In the genomic region with DNA sequence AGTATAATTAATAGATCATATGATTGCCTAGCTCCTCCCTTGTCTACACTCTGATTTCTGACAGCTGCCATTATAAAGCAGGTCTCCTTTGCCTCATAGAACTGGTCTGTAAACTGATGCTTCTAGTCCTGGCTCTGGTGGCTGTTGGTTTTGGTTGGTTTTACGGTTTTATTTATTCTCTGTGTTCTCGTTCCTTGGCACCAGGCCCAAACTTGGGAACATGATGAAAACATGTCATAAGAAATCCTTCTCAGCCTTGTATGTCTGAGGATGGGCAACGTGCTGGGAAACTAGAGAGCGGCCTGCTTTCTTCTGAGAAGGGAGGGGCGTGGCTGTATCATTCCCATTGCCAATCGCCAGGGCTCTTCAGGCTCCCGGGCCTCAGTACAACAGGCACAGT, we compare ENCODE assay signal across 26 mouse cellular contexts.
DNase-seq lines count a peak whose midpoint lies in the region; ATAC-seq and TF ChIP-seq lines count a peak whose summit lies in the region.
"Had no signal": no experiment of that assay in that cellular context is flagged by ENCODE, and none has a peak within 500 bp of the region (broad histone marks: within the 10 kb centered on the region; RNA-seq: fewer than 3 reads in every experiment).

No protein-coding gene starts in this region.

- no peaks in the 10 kb centered on the region for H3K36me3 ChIP-seq in heart, embryonic 12.5 days
- H3K36me3 ChIP-seq in lung, embryonic 16.5 days (ENCODE audit: control insufficient read depth, insufficient read depth, low read length) = no peaks in the 10 kb centered on the region
- H3K36me3 ChIP-seq in midbrain, postnatal 0 days (ENCODE audit: insufficient read depth, low read length) = no peaks in the 10 kb centered on the region
- H3K36me3 ChIP-seq in midbrain, embryonic 11.5 days (ENCODE audit: control insufficient read depth, insufficient read depth, low read length) = no peaks in the 10 kb centered on the region
- H3K36me3 ChIP-seq: embryonic facial prominence, embryonic 13.5 days; heart, embryonic 10.5 days; hindbrain, embryonic 13.5 days; liver, embryonic 15.5 days; neural tube, embryonic 12.5 days had no signal

- H3K27ac ChIP-seq in heart, embryonic 12.5 days (ENCODE audit: poor library complexity, severe bottlenecking) = no peak overlapping the region
- no peak overlapping the region for H3K27ac ChIP-seq in lung, embryonic 16.5 days (ENCODE audit: low read length)
- H3K27ac ChIP-seq in midbrain, postnatal 0 days (ENCODE audit: low read depth, low read length) = no peak overlapping the region
- H3K27ac ChIP-seq in midbrain, embryonic 11.5 days (ENCODE audit: low read depth, low read length) = no peak overlapping the region
- H3K27ac ChIP-seq: embryonic facial prominence, embryonic 13.5 days; heart, embryonic 10.5 days; hindbrain, embryonic 13.5 days; liver, embryonic 15.5 days; neural tube, embryonic 12.5 days had no signal

- no peaks in the 10 kb centered on the region for H3K4me1 ChIP-seq in heart, embryonic 12.5 days (replicated peaks)
- no peaks in the 10 kb centered on the region for H3K4me1 ChIP-seq in lung, embryonic 16.5 days (replicated peaks; ENCODE audit: control insufficient read depth, insufficient read depth, low read length)
- H3K4me1 ChIP-seq in midbrain, postnatal 0 days (ENCODE audit: insufficient read depth, low read length) = no peaks in the 10 kb centered on the region
- no peaks in the 10 kb centered on the region; the same call in 1 of the 2 replicates for H3K4me1 ChIP-seq in midbrain, embryonic 11.5 days (ENCODE audit: control insufficient read depth, insufficient read depth, low read length)
- H3K4me1 ChIP-seq: liver, embryonic 15.5 days had no signal

- TF ChIP-seq CTCF in midbrain, postnatal 0 days (IDR thresholded peaks at IDR 0.05) = no peak

- H3K27me3 ChIP-seq in heart, embryonic 12.5 days (replicated peaks) = 0 out of 2 replicates have a peak, but pooled peaks cover 4% of the 10 kb centered on the region
- H3K27me3 ChIP-seq in lung, embryonic 16.5 days (ENCODE audit: control insufficient read depth, insufficient read depth, low read depth, low read length) = no peaks in the 10 kb centered on the region
- no peaks in the 10 kb centered on the region for H3K27me3 ChIP-seq in midbrain, postnatal 0 days (ENCODE audit: insufficient read depth, low read length)
- H3K27me3 ChIP-seq in midbrain, embryonic 11.5 days (ENCODE audit: control insufficient read depth, insufficient read depth, low read length) = peaks cover 3% of the 10 kb centered on the region; the same call in 1 of the 2 replicates
- H3K27me3 ChIP-seq: embryonic facial prominence, embryonic 13.5 days; hindbrain, embryonic 13.5 days; liver, embryonic 15.5 days; neural tube, embryonic 12.5 days had no signal

- H3K9ac ChIP-seq in heart, embryonic 12.5 days = no peak overlapping the region
- H3K9ac ChIP-seq in lung, embryonic 16.5 days (ENCODE audit: low read length) = no peak overlapping the region
- H3K9ac ChIP-seq in midbrain, postnatal 0 days (replicated peaks; ENCODE audit: low read length, poor library complexity, severe bottlenecking) = no peak overlapping the region
- no peak overlapping the region for H3K9ac ChIP-seq in midbrain, embryonic 11.5 days (ENCODE audit: low read length)
- H3K9ac ChIP-seq: embryonic facial prominence, embryonic 13.5 days; hindbrain, embryonic 13.5 days; liver, embryonic 15.5 days; neural tube, embryonic 12.5 days had no signal

- no peaks in the 10 kb centered on the region for H3K9me3 ChIP-seq in heart, embryonic 12.5 days (replicated peaks)
- no peaks in the 10 kb centered on the region for H3K9me3 ChIP-seq in lung, embryonic 16.5 days (ENCODE audit: control insufficient read depth, low read length)
- no peaks in the 10 kb centered on the region for H3K9me3 ChIP-seq in midbrain, postnatal 0 days (ENCODE audit: low read length)
- no peaks in the 10 kb centered on the region for H3K9me3 ChIP-seq in midbrain, embryonic 11.5 days (ENCODE audit: control insufficient read depth, low read length)
- H3K9me3 ChIP-seq: embryonic facial prominence, embryonic 13.5 days; heart, embryonic 10.5 days; hindbrain, embryonic 13.5 days; liver, embryonic 15.5 days; neural tube, embryonic 12.5 days had no signal

- ATAC-seq in heart, embryonic 12.5 days (ENCODE audit: insufficient number of reproducible peaks, low FRiP score) = no peak
- peak; percentile 34; the same call in 1 of the 2 replicates for ATAC-seq in lung, embryonic 16.5 days (ENCODE audit: low read depth)
- no peak for ATAC-seq in midbrain, postnatal 0 days (ENCODE audit: low FRiP score)
- ATAC-seq in midbrain, embryonic 11.5 days (ENCODE audit: low FRiP score) = no peak
- ATAC-seq: intestine, embryonic 16.5 days; midbrain, embryonic 16.5 days had no signal

- WGBS in heart, embryonic 12.5 days = 72% methylated on average over 7 of the region's 7 CpGs
- 48% methylated on average over 7 of the region's 7 CpGs for WGBS in lung, embryonic 16.5 days
- WGBS in midbrain, postnatal 0 days = 78% methylated on average over 7 of the region's 7 CpGs
- WGBS in midbrain, embryonic 11.5 days = 87% methylated on average over 7 of the region's 7 CpGs

- no peak overlapping the region for H3K4me3 ChIP-seq in heart, embryonic 12.5 days
- no peak overlapping the region for H3K4me3 ChIP-seq in lung, embryonic 16.5 days (ENCODE audit: low read length)
- no peak overlapping the region for H3K4me3 ChIP-seq in midbrain, postnatal 0 days (ENCODE audit: low read depth, low read length)
- no peak overlapping the region for H3K4me3 ChIP-seq in midbrain, embryonic 11.5 days (ENCODE audit: low read depth, low read length)
- H3K4me3 ChIP-seq: embryonic facial prominence, embryonic 13.5 days; heart, embryonic 10.5 days; hindbrain, embryonic 13.5 days; liver, embryonic 15.5 days; myocyte; neural tube, embryonic 12.5 days had no signal

- H3K4me2 ChIP-seq in heart, embryonic 12.5 days = no peak overlapping the region
- no peak overlapping the region for H3K4me2 ChIP-seq in lung, embryonic 16.5 days (ENCODE audit: low read depth, low read length)
- no peak overlapping the region for H3K4me2 ChIP-seq in midbrain, postnatal 0 days (ENCODE audit: low read depth, low read length, poor library complexity, severe bottlenecking)
- no peak overlapping the region for H3K4me2 ChIP-seq in midbrain, embryonic 11.5 days
- H3K4me2 ChIP-seq: embryonic facial prominence, embryonic 13.5 days; hindbrain, embryonic 13.5 days; liver, embryonic 15.5 days; neural tube, embryonic 12.5 days had no signal

- DNase-seq in heart, adult 11 months = peak; percentile 72
- DNase-seq in lung, postnatal 25 days (ENCODE audit: low spot score) = no peak
- peak; percentile 23 for DNase-seq in brain, adult 2 months (ENCODE audit: low read depth, low spot score)
- peak; percentile 18 to 24 for DNase-seq in lung, postnatal 4 days
- DNase-seq in midbrain, postnatal 0 days (ENCODE audit: low spot score) = no peak
- DNase-seq in midbrain, embryonic 11.5 days (ENCODE audit: low spot score, missing footprints) = no peak
- DNase-seq: adrenal gland, postnatal 14 days; cerebellum, adult 11-12 months; cerebellum, adult 9-11 months; gastrocnemius, postnatal 14 days; heart, postnatal 36 days; kidney, adult 9 months; kidney, postnatal 10 days; spleen, adult 18-20 months; thymus, adult 2 months; thymus, postnatal 36 days had no signal

Comparison
In these comparisons a context has a peak if more than half of its experiments do, and no peak if none do; other contexts are left out.
1. DNase-seq: peak in heart, adult 11 months (single experiment), brain, adult 2 months (single experiment) and lung, postnatal 4 days (2 of 2); none in lung, postnatal 25 days (single experiment), midbrain, postnatal 0 days (single experiment) and midbrain, embryonic 11.5 days (single experiment).